Mouse (Mus musculus) heart, embryonic 11.5 days (tissue): Measurements from ENCODE around the gene Edar. TPM values are rescaled to one million over a fixed set of nuclear protein-coding genes. Genes with fewer than 3 reads are reported as not detected.

Experiments used
- ATAC-seq: fragments of 200-750 bp; cut with Nextera tagmentation; replicated peaks from 2 replicates; pipeline ENCODE4 v1.8.0; 2017; ENCODE audit warnings: moderate library complexity; ENCODE audit not compliant: insufficient number of reproducible peaks, low FRiP score, low TSS enrichment
- H3K27ac ChIP-seq: fragments of 300-500 bp; sonication (generic); 2 replicates; pipeline ENCODE4 v1.5.1; 2014; ENCODE audit warnings: mild to moderate bottlenecking, low read depth, low read length
- H3K27me3 ChIP-seq: fragments of 300-500 bp; sonication (generic); 2 replicates; pipeline ENCODE4 v1.6.1; 2014; ENCODE audit warnings: mild to moderate bottlenecking, low read length, mixed read lengths; ENCODE audit not compliant: control insufficient read depth, insufficient read depth
- H3K36me3 ChIP-seq: fragments of 300-500 bp; sonication (generic); 2 replicates; pipeline ENCODE4 v1.6.1; 2014; ENCODE audit warnings: mild to moderate bottlenecking, low read length, moderate library complexity, mixed read lengths; ENCODE audit not compliant: control insufficient read depth, insufficient read depth
- H3K4me1 ChIP-seq: fragments of 300-500 bp; sonication (generic); 2 replicates; pipeline ENCODE4 v1.6.1; 2014; ENCODE audit warnings: low read length; ENCODE audit not compliant: control insufficient read depth, insufficient read depth
- H3K4me2 ChIP-seq: fragments of 300-500 bp; sonication (generic); 2 replicates; pipeline ENCODE4 v1.6.1; 2014; ENCODE audit warnings: mild to moderate bottlenecking, moderate library complexity
- H3K4me3 ChIP-seq: fragments of 300-500 bp; sonication (generic); 2 replicates; pipeline ENCODE4 v1.5.1; 2014; ENCODE audit warnings: low read depth, low read length
- H3K9ac ChIP-seq: fragments of 300-500 bp; sonication (generic); 2 replicates; pipeline ENCODE4 v1.6.1; 2014; ENCODE audit warnings: mild to moderate bottlenecking, low read depth, low read length, moderate library complexity
- H3K9me3 ChIP-seq: fragments of 300-500 bp; sonication (generic); replicated peaks from 2 replicates; pipeline ENCODE4 v1.6.1; 2016; ENCODE audit warnings: low read length; ENCODE audit not compliant: control insufficient read depth
- WGBS: fragments of 180-500 bp; shearing (Covaris S2); extraction: QIAGEN DNeasy Blood & Tissue Kit; methylation state at CpG from one replicate; pipeline ENCODE4 v1.1.7; 2014; ENCODE audit not compliant: insufficient replicate concordance; 5-methylcytosine and 5-hydroxymethylcytosine counted together
- polyA plus RNA-seq: library from polyadenylated mRNA; unstranded; fragments of >200 nt; fragmentation: Nextera tagmentation; extraction: Ambion mirVana; gene quantifications from 2 replicates; pipeline ENCODE4 v1.2.1, GENCODE M21; 2014

The Edar gene
- polyA plus RNA-seq, 1 experiment from 2014 or later = 0.13 TPM

- Histone ChIP-seq H3K27me3 (no peaks in the 10 kb centered on the region), H3K27ac (no peak overlapping the region), H3K4me3 (no peak overlapping the region), H3K9me3 (no peaks in the 10 kb centered on the region), H3K4me1 (peaks cover 6% of the 10 kb centered on the region; the same call in 1 of the 2 replicates), H3K36me3 (no peaks in the 10 kb centered on the region), H3K9ac (no peak overlapping the region), H3K4me2 (no peak overlapping the region)
- 84% methylated on average over 4 of the region's 4 CpGs for WGBS
- no peak for ATAC-seq
These were observed 56.2 kb downstream of the Edar start for GRCm38 (mm10) chr10:58619266-58619665.

- Histone ChIP-seq H3K4me3 (no peak overlapping the region), H3K9ac (no peak overlapping the region), H3K36me3 (no peaks in the 10 kb centered on the region), H3K27ac (no peak overlapping the region), H3K9me3 (no peaks in the 10 kb centered on the region), H3K4me1 (peaks cover 6% of the 10 kb centered on the region; the same call in 1 of the 2 replicates), H3K27me3 (no peaks in the 10 kb centered on the region), H3K4me2 (no peak overlapping the region)
- 87% methylated on average over 17 of the region's 17 CpGs for WGBS
- ATAC-seq = no peak
These were observed 56.8 kb downstream of the Edar start for GRCm38 (mm10) chr10:58618501-58619216.

- no peak overlapping the region for H3K27ac ChIP-seq
- peaks cover 6% of the 10 kb centered on the region; the same call in 1 of the 2 replicates for H3K4me1 ChIP-seq
- no peak overlapping the region for H3K9ac ChIP-seq
- H3K36me3 ChIP-seq = no peaks in the 10 kb centered on the region
- 83% methylated on average over 5 of the region's 5 CpGs for WGBS
- H3K4me3 ChIP-seq = no peak overlapping the region
- no peaks in the 10 kb centered on the region for H3K27me3 ChIP-seq
- no peak overlapping the region for H3K4me2 ChIP-seq
- H3K9me3 ChIP-seq = no peaks in the 10 kb centered on the region
- ATAC-seq = no peak
These were observed 58.9 kb downstream of the Edar start for GRCm38 (mm10) chr10:58616565-58616964.

GRCm38 (mm10) chr10:58614601-58615000 lies 60.9 kb downstream of the Edar start:
- Histone ChIP-seq H3K36me3 (no peaks in the 10 kb centered on the region), H3K9ac (no peak overlapping the region), H3K4me2 (no peak overlapping the region), H3K27ac (no peak overlapping the region), H3K4me1 (no peaks in the 10 kb centered on the region), H3K4me3 (no peak overlapping the region), H3K27me3 (no peaks in the 10 kb centered on the region), H3K9me3 (no peaks in the 10 kb centered on the region)
- ATAC-seq = no peak
- 82% methylated on average over 6 of the region's 6 CpGs for whole genome bisulfite sequencing

- Histone ChIP-seq H3K4me3 (no peak overlapping the region), H3K4me2 (no peak overlapping the region), H3K4me1 (no peaks in the 10 kb centered on the region), H3K9ac (no peak overlapping the region), H3K36me3 (no peaks in the 10 kb centered on the region), H3K27ac (no peak overlapping the region), H3K27me3 (no peaks in the 10 kb centered on the region), H3K9me3 (no peaks in the 10 kb centered on the region)
- WGBS = 81% methylated on average over 7 of the region's 7 CpGs
- ATAC-seq = no peak
These were observed 64.8 kb downstream of the Edar start for GRCm38 (mm10) chr10:58610484-58611261.

- no peak overlapping the region for H3K27ac ChIP-seq
- H3K4me3 ChIP-seq = no peak overlapping the region
- H3K9me3 ChIP-seq = no peaks in the 10 kb centered on the region
- no peak overlapping the region for H3K4me2 ChIP-seq
- ATAC-seq = no peak
- WGBS = 65% methylated on average over 3 of the region's 3 CpGs
- no peak overlapping the region for H3K9ac ChIP-seq
- H3K27me3 ChIP-seq = no peaks in the 10 kb centered on the region
- no peaks in the 10 kb centered on the region for H3K36me3 ChIP-seq
- H3K4me1 ChIP-seq = no peaks in the 10 kb centered on the region
These were observed 66.6 kb downstream of the Edar start for GRCm38 (mm10) chr10:58608858-58609257.

GRCm38 (mm10) chr10:58606356-58606755 lies 69.1 kb downstream of the Edar start:
- Histone ChIP-seq H3K9me3 (no peaks in the 10 kb centered on the region), H3K36me3 (no peaks in the 10 kb centered on the region), H3K9ac (no peak overlapping the region), H3K4me1 (no peaks in the 10 kb centered on the region), H3K27ac (no peak overlapping the region), H3K4me3 (no peak overlapping the region), H3K27me3 (no peaks in the 10 kb centered on the region), H3K4me2 (no peak overlapping the region)
- WGBS = 82% methylated on average over 3 of the region's 3 CpGs
- ATAC-seq = no peak

GRCm38 (mm10) chr10:58604779-58605178 lies 70.7 kb downstream of the Edar start:
- Histone ChIP-seq H3K4me1 (no peaks in the 10 kb centered on the region), H3K9me3 (no peaks in the 10 kb centered on the region), H3K27ac (no peak overlapping the region), H3K27me3 (no peaks in the 10 kb centered on the region), H3K4me3 (no peak overlapping the region), H3K4me2 (no peak overlapping the region), H3K36me3 (no peaks in the 10 kb centered on the region), H3K9ac (no peak overlapping the region)
- WGBS = 64% methylated on average over 2 of the region's 2 CpGs
- ATAC-seq = no peak
